Mouse (Mus musculus) liver, embryonic 16.5 days (tissue): ENCODE measurements around the gene Sfxn5. TPM values are rescaled to one million over a fixed set of nuclear protein-coding genes. Genes with fewer than 3 reads are reported as not detected.

Source experiments
- ATAC-seq: fragments of 200-750 bp; cut with Nextera tagmentation; 2 replicates; pipeline ENCODE4 v1.8.0; 2017; ENCODE audit warnings: low read depth, mild to moderate bottlenecking, moderate number of reproducible peaks, moderate library complexity
- H3K27ac ChIP-seq: fragments of 300-500 bp; sonication (generic); 2 replicates; pipeline ENCODE4 v1.5.1; 2014; ENCODE audit warnings: mild to moderate bottlenecking, low read length
- H3K27me3 ChIP-seq: fragments of 300-500 bp; sonication (generic); 2 replicates; pipeline ENCODE4 v1.6.1; 2014; ENCODE audit warnings: low read depth, low read length, mixed read lengths; ENCODE audit not compliant: control insufficient read depth, insufficient read depth
- H3K36me3 ChIP-seq: fragments of 300-500 bp; sonication (generic); 2 replicates; pipeline ENCODE4 v1.6.1; 2014; ENCODE audit warnings: mild to moderate bottlenecking; ENCODE audit not compliant: control insufficient read depth, insufficient read depth
- H3K4me1 ChIP-seq: fragments of 300-500 bp; sonication (generic); 2 replicates; pipeline ENCODE4 v1.6.1; 2014; ENCODE audit warnings: low read depth, low read length, mixed read lengths; ENCODE audit not compliant: control insufficient read depth
- H3K4me2 ChIP-seq: fragments of 300-500 bp; sonication (generic); 2 replicates; pipeline ENCODE4 v1.6.1; 2014; ENCODE audit warnings: low read depth, low read length, mixed read lengths
- H3K4me3 ChIP-seq: fragments of 300-500 bp; sonication (generic); 2 replicates; pipeline ENCODE4 v1.5.1; 2014; ENCODE audit warnings: low read depth, mild to moderate bottlenecking, low read length
- H3K9ac ChIP-seq: fragments of 300-500 bp; sonication (generic); 2 replicates; pipeline ENCODE4 v1.6.1; 2014; ENCODE audit warnings: low read depth, low read length
- H3K9me3 ChIP-seq: fragments of 300-500 bp; sonication (generic); replicated peaks from 2 replicates; pipeline ENCODE4 v1.6.1; 2016; ENCODE audit warnings: low read length; ENCODE audit not compliant: control insufficient read depth
- WGBS: fragments of 180-500 bp; shearing (Covaris S2); extraction: QIAGEN DNeasy Blood & Tissue Kit; methylation state at CpG from one replicate; pipeline ENCODE4 v1.1.7; 2014; ENCODE audit not compliant: insufficient replicate concordance; 5-methylcytosine and 5-hydroxymethylcytosine counted together
- polyA plus RNA-seq: library from polyadenylated mRNA; unstranded; fragments of >200 nt; fragmentation: Nextera tagmentation; extraction: Ambion mirVana; gene quantifications from 2 replicates; pipeline ENCODE4 v1.2.1, GENCODE M21; 2015

The Sfxn5 gene
- polyA plus RNA-seq, 1 experiment from 2014 or later = 1.8 TPM

DNA sequence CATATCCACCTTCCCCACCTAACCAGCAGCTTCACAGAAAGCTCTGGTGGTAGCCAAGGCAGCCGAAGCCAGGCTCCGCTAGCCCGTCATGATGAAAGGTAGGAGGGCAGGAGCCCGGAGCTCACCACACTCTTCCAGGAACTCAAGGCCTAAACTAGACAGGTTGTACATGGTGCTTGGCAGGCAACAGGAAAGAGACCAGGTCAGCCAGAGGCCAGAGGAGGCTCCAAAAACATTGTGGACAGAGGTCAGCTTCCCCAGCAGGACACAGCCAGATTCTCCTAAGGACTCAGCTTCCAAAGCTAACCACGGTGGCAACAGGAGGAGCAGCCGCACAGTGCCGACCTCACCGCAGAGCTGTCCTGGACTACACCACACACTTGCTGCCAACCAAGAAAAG lies 9.8 kb upstream of the Sfxn5 start:
- 81% methylated on average over 8 of the region's 8 CpGs for WGBS
- Histone ChIP-seq H3K4me3 (no peak overlapping the region), H3K4me2 (no peak overlapping the region), H3K27me3 (0 out of 2 replicates have a peak, but pooled peaks cover 2% of the 10 kb centered on the region), H3K9me3 (no peaks in the 10 kb centered on the region), H3K4me1 (no peaks in the 10 kb centered on the region), H3K36me3 (no peaks in the 10 kb centered on the region), H3K9ac (no peak overlapping the region), H3K27ac (no peak overlapping the region)
- ATAC-seq = no peak

DNA sequence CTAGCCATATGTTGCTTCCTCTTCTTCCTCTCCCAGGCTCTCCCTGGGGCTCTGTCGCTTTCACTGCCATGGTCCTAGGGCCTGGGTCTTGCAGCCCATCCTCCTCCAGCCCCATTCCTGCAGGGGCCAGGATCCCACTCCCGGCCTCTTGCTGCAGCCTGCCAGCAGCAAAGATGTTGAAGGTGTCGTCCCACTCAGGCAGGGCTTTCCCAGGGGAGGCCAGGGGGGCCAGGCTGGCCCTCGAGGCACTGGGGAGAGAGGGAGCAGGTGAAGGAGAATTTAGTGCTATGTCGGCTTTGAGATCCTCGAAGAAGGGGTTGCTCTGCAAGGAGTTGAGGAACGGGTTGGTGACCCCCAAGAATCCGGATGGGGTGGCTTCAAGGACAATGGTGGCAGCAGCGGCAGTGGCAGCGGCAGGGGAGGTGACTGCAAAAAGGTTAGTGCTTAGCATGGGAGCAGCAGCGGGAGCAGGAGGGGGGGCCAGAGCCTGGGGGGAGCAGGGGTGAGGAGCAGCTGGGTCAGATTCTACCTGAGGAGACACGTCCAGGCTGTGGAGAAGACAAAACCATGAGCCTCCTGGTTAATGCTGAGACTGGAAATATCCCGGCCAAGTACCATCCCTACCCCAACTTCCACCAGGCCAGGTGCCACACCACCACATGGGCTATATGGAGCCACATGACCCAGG lies 8.7 kb upstream of the Sfxn5 start:
- 0 out of 2 replicates have a peak, but pooled peaks cover 2% of the 10 kb centered on the region for H3K27me3 ChIP-seq
- no peaks in the 10 kb centered on the region for H3K9me3 ChIP-seq
- H3K4me3 ChIP-seq = no peak overlapping the region
- 56% methylated on average over 13 of the region's 13 CpGs for WGBS
- H3K9ac ChIP-seq = no peak overlapping the region
- no peak for ATAC-seq
- no peak overlapping the region for H3K4me2 ChIP-seq
- no peak overlapping the region for H3K27ac ChIP-seq
- no peaks in the 10 kb centered on the region for H3K4me1 ChIP-seq
- H3K36me3 ChIP-seq = no peaks in the 10 kb centered on the region

DNA sequence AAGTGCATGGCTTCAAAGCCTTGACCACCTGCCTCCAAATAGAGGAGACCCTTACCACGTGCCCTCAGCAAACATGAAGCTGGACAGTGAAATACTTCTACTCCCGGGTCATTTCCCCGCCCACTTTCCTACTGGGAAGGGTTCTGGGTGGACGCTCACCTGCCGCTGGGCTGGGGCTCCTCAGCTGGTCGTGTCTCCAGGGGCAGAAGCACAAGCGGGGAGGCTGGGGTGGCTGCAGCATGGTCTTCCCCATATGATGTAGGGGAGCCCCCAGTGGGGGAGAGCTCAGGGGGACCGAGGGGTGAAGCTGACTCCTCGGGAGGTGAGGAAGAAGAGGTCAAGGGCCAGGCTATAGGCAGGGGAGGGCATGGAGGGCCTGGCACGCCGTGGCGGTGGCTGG lies 7.0 kb upstream of the Sfxn5 start:
- ATAC-seq = no peak
- 0 out of 2 replicates have a peak, but pooled peaks cover 2% of the 10 kb centered on the region for H3K27me3 ChIP-seq
- H3K9me3 ChIP-seq = no peaks in the 10 kb centered on the region
- no peaks in the 10 kb centered on the region for H3K4me1 ChIP-seq
- H3K4me3 ChIP-seq = no peak overlapping the region
- H3K4me2 ChIP-seq = no peak overlapping the region
- no peak overlapping the region for H3K9ac ChIP-seq
- H3K36me3 ChIP-seq = no peaks in the 10 kb centered on the region
- 51% methylated on average over 12 of the region's 12 CpGs for WGBS
- no peak overlapping the region for H3K27ac ChIP-seq

DNA sequence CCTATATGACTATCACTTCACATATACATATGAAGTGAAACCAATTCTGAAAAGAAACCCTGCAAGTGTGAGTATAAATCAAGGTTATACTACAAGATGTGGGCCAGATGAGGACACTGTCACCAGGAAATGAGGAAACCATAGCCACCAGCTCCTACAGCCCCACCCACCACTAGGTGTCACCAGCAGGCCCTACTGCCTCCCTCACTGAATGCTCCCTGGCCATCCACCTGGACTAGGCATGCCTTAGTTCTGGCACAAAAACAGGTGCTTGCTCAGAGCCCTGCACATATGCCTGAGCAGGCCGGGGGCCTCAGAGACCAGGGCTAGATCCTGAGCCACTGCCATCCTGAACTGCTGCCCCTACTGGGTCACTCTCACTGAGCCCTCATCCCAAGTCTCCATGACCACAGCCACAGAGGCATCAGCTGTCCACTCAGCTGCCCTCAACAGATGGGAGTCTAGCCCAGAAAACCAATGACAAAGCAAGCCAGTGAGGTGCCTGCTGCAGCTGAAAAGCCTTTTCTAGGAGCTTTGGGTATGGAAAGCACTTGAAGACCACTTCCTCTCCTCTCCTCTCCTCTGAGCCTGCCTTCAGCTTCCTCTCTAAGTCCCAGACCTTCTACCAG lies 6.2 kb upstream of the Sfxn5 start:
- Histone ChIP-seq H3K36me3 (no peaks in the 10 kb centered on the region), H3K4me3 (no peak overlapping the region), H3K27ac (no peak overlapping the region), H3K9ac (no peak overlapping the region), H3K27me3 (0 out of 2 replicates have a peak, but pooled peaks cover 2% of the 10 kb centered on the region), H3K4me2 (no peak overlapping the region), H3K9me3 (no peaks in the 10 kb centered on the region), H3K4me1 (no peaks in the 10 kb centered on the region)
- 58% methylated on average over 1 of the region's 1 CpGs for WGBS
- ATAC-seq = 0 out of 2 replicates have a peak, but pooled peaks have one; percentile 17

DNA sequence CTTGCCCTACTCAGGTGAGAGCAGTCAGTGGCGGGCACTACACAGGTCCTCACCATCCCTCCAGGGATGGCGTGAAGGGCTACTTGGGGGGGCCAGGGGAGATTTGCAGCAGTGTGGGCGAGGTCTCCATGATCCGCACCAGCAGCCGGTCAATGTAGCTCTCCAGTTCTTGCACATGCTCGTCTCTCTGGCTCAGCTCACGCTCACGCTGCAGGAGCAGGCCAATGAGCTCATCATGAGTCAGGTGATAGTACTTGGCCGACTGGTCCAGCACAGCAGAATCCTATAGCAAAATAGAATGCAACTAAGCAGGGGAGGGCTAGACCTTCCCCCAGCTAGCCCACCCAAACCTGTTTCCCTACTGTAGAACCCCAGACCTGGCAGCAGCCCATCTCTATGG lies 3.7 kb upstream of the Sfxn5 start:
- H3K9ac ChIP-seq = no peak overlapping the region
- H3K36me3 ChIP-seq = no peaks in the 10 kb centered on the region
- H3K4me3 ChIP-seq = no peak overlapping the region
- no peak overlapping the region for H3K27ac ChIP-seq
- no peak overlapping the region for H3K4me2 ChIP-seq
- ATAC-seq = no peak
- peaks cover 3% of the 10 kb centered on the region for H3K4me1 ChIP-seq
- H3K9me3 ChIP-seq = no peaks in the 10 kb centered on the region
- peaks cover 9% of the 10 kb centered on the region for H3K27me3 ChIP-seq
- WGBS = 67% methylated on average over 9 of the region's 9 CpGs

DNA sequence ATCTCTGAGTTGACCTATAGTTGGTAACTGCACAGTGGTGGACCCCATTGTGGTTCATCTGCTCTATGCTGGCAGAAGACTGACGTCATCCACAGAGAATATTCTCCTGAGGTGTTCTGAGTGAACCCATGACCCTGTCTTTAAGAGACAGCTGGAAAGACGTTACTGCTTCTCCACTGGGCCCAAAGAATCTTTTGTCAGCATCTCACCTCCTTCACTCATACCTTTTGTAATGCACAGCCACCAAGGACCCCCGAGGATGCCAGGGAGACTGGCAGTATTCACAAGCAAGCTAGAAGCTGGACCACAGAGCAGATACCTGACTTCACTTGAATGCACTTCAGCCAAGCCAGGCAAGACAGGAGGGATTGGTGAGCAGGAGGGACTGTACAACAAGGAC lies 2.1 kb upstream of the Sfxn5 start:
- Histone ChIP-seq H3K4me1 (peaks cover 3% of the 10 kb centered on the region), H3K9ac (no peak overlapping the region), H3K36me3 (no peaks in the 10 kb centered on the region), H3K27ac (no peak overlapping the region), H3K27me3 (peaks cover 9% of the 10 kb centered on the region), H3K4me2 (no peak overlapping the region), H3K9me3 (no peaks in the 10 kb centered on the region), H3K4me3 (no peak overlapping the region)
- 50% methylated on average over 3 of the region's 3 CpGs for WGBS
- no peak for ATAC-seq

DNA sequence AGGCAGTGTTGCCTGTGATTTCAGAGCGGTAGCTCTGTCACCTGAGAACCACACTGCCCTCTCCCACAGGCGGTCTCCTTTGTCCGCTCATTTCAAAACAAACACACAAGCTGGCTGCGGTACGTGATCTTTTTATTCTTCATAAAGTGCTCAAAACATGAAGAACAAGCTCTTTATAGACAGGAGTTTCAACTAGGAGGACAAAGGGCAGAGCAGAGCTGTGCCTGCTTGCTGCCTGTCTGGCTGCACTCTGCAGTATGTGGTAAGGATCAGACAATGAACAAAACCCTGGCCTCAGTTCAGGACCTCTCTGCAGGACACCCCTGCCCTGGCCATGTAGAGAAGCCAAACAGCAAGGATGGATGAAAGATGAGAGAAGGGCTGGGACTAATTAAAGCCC lies 1.6 kb upstream of the Sfxn5 start:
- WGBS = 66% methylated on average over 5 of the region's 5 CpGs
- H3K4me1 ChIP-seq = peaks cover 3% of the 10 kb centered on the region
- no peak overlapping the region for H3K4me3 ChIP-seq
- no peak for ATAC-seq
- H3K4me2 ChIP-seq = no peak overlapping the region
- no peak overlapping the region for H3K9ac ChIP-seq
- no peak overlapping the region for H3K27ac ChIP-seq
- H3K27me3 ChIP-seq = peaks cover 9% of the 10 kb centered on the region
- no peaks in the 10 kb centered on the region for H3K36me3 ChIP-seq
- no peaks in the 10 kb centered on the region for H3K9me3 ChIP-seq

DNA sequence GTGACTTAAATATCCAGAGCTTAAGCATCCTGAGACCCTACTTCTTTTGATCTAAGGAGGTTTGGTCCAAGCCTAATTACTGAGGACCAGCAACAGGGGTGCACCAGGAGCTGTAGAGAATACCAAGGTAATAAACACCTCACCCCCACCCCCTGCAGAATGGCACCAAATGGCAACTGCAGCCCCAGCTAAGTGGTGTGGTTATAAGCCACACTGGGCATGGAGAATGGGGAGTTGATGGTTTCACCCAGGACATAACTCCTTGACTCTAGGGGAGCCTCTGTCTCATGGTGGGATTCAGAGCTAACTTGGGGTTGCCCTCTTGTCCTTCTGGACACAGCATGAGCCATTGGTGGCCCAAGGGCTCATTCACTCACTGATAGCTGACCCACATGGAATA lies 1.0 kb upstream of the Sfxn5 start:
- Histone ChIP-seq H3K36me3 (no peaks in the 10 kb centered on the region), H3K27ac (no peak overlapping the region), H3K4me3 (no peak overlapping the region), H3K27me3 (peaks cover 9% of the 10 kb centered on the region), H3K4me2 (no peak overlapping the region), H3K9me3 (no peaks in the 10 kb centered on the region), H3K9ac (no peak overlapping the region), H3K4me1 (peaks cover 3% of the 10 kb centered on the region)
- ATAC-seq = no peak

DNA sequence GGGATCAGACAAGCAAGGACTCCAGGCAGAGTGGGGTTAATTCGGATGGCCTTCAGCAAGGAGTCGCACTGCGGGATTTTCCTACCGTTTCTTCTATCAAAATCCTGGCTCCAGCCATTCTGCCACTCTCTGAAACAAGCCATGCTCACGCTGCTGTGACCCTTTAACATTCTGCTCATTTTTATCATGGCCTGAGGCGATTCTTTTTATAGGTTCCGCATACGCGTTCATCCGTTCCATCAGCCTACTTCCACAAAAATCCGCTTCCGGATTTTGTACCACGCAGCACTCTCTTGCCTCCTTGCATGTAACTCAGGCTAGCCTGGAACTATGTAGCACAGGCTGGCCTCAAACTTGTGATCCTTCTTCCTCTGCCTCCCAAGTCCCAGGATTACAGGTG lies 510 bp upstream of the Sfxn5 start:
- Histone ChIP-seq H3K4me2 (peak overlapping the region; percentile 90), H3K9ac (peak overlapping the region; percentile 35; the same call in 1 of the 2 replicates), H3K4me1 (peaks cover 3% of the 10 kb centered on the region), H3K27ac (0 out of 2 replicates have a peak overlapping the region, but pooled peaks have one; percentile 31), H3K4me3 (peak overlapping the region; percentile 72), H3K27me3 (peaks cover 9% of the 10 kb centered on the region), H3K9me3 (no peaks in the 10 kb centered on the region), H3K36me3 (no peaks in the 10 kb centered on the region)
- no peak for ATAC-seq
- WGBS = 4% methylated on average over 13 of the region's 13 CpGs
